Mouse (Mus musculus) testis, postnatal 14 days (tissue): ENCODE results near the gene Knstrn.

Experiments
- DNase-seq: peaks from one replicate; pipeline ENCODE4 v3.0.0; 2021; ENCODE audit warnings: low spot score

The Knstrn gene

DNA sequence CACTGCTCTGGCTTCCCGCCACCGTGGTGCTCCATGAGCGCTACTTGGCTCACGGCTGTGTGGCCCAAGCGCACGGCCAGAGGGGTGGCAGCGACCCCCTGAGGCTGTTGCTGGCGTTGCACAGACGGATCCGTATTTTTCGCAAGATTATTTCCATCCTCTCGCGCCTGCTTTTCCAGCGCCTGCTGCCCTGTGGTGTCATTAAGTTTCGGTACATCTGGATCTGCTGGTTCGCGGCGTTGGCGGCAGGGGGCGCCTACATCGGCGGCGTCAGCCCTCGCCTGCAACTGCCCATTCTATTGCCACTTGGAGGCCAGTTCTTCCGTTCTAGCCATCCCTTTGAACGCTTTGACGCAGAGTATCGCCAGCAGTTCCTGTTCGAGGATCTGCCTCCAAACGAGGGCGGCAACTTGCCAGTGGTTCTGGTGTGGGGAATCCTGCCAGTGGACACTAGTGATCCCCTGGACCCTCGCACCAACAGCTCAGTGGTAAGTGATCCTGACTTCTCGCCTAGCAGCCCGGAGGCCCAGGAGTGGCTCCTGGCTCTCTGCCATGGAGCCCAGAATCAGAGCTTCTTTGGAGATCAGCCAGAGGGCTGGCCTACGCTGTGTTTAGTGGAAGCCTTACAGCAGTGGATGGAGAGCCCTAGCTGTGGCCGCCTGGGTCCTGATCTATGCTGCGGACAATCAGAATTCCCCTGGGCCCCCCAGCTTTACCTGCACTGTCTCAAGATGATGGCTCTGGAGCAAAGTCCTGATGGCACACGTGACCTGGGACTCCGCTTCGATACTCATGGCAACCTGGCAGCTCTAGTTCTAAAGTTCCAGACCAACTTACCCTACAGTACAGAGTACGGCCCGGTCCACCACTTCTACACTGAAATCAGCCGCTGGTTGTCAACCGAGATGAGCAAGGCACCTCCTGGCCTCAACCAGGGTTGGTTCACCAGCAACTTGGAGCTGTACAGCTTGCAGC is 23.0 kb upstream of the Knstrn start:
- DNase-seq, result peak; percentile 53

GRCm38 (mm10) chr2:118791591-118792258 is 22.1 kb upstream of the Knstrn start:
- DNase-seq, result no peak

DNA sequence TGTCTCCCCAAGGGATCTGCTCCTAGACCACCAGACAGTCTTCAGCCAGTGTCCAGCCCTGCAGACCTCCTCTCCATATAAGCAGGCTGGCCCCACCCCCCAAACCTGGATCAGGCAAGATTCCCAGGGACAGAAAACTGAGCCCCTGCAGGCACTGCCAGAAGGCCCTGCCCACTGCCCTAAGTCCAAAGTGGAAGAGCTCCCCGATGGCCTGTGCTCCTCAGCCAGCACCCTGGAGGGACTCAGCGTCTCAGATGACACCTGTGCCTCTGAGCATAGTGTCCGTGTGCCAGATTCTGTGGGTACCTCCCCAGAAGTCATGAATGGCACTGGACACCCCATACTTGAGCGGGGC is 21.6 kb upstream of the Knstrn start:
- no peak for DNase-seq

DNA sequence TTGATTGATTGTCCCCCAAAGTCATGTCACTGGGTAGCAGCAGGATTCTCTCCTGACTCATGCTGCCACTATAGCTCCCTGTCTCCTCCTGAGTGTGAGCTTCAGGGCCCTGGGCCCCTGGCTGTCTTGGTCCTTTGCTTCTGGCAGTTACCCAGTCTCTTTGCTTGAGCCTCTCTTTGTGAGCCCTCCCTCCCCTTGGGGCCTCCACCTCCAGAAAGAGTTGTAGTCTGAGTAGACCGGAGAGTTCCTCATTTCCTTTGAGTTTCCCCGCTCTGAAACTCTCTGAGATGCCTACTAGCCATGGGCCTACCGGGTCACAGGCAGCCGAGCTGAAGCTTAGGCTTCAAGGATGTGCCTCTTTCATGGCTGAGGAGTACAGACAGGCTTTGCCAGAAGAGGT is 20.2 kb upstream of the Knstrn start:
- DNase-seq, result no peak

GRCm38 (mm10) chr2:118802542-118803118 is 11.2 kb upstream of the Knstrn start:
- no peak for DNase-seq

DNA sequence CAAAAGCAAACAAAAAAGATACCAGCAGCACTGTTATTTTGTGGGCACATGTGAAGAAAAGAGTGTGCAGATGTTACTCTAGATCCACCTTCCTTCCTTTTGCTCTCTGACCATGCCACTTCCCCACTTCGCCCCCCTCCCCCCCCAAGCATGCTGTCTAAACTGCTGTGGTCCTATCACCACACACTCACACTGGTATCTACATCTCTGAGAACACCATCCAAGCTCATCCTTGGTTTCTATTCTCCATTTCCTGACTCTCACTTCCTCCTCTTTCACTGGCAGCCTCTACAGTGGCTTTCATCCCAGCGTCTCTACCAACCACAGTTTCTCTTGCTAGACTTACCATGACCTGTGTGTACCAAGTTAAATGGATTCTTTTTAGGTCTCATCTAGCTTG is 9.3 kb upstream of the Knstrn start:
- no peak for DNase-seq

GRCm38 (mm10) chr2:118805137-118805536 is 8.7 kb upstream of the Knstrn start:
- no peak for DNase-seq

DNA sequence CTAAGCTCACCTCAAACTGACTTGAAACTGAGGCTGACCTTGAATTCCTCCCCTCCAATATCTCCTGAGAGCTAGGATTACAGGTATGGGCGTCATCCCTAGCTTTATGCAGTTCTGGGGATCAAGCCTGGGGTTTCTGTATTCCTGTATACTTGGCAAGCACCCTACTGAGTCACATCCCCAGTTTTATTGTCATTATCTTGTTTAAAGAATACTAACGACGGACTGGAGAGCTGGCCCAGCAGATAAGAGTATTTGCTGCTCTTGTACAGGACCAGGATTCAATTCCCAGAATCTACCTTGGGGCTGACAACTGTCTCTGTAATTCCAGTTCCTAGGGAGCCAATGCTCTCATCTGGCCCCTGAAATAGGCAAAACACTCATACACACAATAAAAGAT is 8.0 kb upstream of the Knstrn start:
- DNase-seq, result no peak

DNA sequence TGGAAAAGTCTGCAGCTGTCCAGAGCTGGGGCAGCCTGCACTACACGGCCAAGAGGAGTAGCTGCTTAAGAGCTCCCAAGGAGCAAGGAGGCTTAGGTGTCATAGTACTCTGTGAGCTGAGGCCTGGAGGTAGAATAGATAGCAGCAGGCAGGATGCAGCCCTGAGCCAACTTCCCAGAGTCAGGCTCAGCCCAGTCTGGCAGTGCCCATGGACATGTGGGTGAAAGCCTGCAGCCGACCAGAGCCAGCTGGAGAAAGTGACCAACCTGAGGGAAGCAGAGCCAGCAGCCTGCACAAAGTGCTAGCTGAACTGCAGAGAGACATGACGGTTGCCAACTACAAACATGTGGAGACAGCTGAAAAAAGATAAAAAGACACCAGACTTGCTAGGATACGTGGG is 6.9 kb upstream of the Knstrn start:
- DNase-seq, result no peak

GRCm38 (mm10) chr2:118810861-118811260 is 2.9 kb upstream of the Knstrn start:
- no peak for DNase-seq

DNA sequence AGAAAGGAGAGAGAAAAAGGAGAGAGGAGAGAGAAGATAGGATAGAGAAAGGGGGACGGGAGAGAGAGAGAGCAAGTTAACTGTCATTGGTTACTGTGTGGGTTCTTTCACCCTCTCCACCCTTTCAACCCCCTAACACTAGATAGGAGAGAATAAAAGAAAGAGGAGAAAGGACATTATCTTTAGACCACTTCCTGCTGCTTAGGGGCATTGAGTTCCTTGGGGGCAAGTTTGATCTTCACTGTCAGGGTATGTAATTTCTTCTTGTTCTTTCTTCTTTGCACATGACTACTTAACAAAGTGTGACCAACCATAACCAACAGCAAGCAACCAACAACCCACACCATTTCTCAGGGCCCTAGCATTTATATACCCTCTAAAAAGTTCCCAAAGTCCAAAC is 1.1 kb upstream of the Knstrn start:
- DNase-seq, result no peak

- no peak for DNase-seq
Measured at GRCm38 (mm10) chr2:118822800-118823199, 9.0 kb downstream of the Knstrn start.

DNA sequence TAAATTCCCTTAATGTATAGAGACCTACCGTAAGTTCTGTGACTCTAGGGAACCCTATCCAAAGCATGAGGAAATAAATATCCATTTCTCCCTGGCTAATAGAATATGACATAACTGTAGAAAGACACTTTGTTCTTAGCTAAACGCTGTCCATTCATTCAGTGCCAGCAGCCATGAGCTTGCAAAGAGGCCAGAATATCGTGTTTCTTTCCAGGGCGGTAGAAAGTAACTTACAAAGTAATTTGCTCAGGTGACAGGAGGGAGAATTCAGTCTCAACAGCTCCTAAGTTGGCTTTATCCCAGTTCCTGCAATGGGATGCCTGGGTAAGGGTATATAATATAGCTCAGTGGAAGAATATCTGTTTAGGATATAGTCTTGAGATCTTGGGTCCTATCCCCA is 10.6 kb downstream of the Knstrn start:
- DNase-seq, result no peak

DNA sequence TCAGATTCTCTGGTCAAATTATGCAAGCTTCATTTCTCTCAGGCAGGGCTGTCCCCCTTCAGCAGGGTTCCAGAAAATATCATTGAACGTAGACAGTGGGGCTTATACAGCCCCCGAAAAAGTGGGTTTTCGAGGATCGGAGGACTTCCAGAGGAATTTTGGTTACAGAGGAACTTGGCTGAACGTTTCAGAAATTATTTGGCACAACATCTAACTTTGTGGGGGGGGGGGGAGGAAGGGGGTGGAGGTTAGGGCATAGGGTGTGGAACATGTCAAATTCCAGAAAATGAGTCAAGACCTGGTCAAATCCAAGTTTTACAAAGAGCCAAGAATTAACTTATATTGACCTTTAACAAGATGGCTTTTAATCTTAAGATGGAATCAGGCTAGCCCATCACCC is 15.3 kb downstream of the Knstrn start:
- DNase-seq, result no peak

GRCm38 (mm10) chr2:118834061-118834460 is 20.3 kb downstream of the Knstrn start:
- no peak for DNase-seq

- no peak for DNase-seq
Measured at GRCm38 (mm10) chr2:118835115-118835514, 21.3 kb downstream of the Knstrn start.

DNA sequence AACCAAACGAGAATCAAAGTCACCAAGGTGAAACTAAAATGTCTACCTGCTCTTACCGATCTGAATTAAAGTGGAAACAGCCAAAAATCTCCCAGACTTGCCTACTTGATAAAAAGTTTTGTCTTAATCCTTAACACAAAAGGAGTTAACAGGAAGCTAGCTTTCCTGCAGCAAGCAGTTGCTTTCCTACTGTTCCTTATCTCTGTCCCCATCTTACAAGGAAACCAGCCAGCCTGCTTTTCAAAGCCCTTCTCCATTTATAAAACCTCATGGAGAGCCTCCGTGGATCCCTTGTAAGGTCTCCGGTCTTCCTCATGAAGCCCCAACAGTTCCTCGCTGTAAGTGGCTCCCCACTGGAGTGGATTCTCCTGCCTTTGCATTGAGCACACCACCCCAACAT is 24.5 kb downstream of the Knstrn start:
- DNase-seq, result no peak

DNA sequence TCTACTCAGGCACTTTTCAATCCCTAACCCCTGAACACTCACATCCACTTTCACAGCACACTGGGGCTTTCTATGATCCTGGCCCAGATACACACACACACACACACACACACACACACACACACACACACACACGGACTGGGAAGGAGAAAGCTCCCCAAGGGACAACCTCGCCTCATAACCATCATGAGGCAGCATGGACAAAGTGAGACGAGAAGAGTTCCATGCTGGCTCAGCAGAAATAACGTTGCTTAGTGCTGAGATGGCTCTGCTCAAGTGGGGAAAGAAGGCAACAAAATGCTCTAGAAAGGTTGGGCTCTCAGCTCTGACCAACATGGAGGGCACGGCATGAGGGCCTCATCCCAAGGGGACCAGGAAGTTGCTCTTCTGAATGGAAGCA is 27.4 kb downstream of the Knstrn start:
- no peak for DNase-seq

DNA sequence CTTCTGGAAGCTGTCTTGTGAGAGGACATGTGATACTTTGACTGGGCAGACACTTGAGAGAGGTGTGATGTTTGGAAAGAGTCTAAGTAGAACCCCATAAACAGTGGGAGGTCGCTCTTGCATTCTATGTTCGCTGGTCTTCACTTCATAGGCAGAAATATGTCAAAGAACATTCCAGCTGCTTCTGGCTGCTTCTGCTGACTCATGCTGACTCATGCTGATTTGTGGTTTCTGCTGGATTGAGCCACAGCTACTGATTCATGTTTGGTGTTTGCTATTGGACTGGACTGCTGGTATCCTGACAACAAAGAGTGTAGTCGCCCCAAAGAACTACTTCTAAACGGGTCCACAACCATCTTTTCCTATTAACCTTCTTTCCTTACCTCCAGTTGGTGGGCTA is 28.0 kb downstream of the Knstrn start:
- no peak for DNase-seq

GRCm38 (mm10) chr2:118844427-118844826 is 30.6 kb downstream of the Knstrn start:
- no peak for DNase-seq

DNA sequence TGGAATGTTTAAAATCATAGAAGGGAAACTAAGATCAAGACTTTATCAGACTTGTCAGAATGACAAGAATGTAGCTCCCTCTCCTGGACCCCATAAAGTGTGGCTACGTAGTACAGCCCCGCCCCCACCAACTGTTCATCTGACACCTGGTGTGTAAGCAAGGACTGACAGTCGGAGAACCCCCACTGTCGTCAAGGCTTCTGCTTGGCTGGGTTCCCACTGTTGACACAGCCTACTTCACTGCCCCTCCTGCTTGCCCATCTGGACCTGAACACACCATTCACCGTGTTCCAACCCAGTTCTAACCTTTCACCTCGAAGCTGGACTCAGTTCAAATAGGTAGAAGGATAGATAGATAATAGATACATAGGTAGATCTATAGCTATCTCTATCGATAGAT is 32.4 kb downstream of the Knstrn start:
- no peak for DNase-seq

GRCm38 (mm10) chr2:118851756-118852155 is 38.0 kb downstream of the Knstrn start:
- no peak for DNase-seq
